Mouse (Mus musculus) urinary bladder, adult 2 months (tissue): ENCODE measurements at regions not wholly inside any gene's neighbourhood (a gene's known extent, or its start where the extent isn't known, plus 50 kb on each side); places are given as distances from the start of the nearest gene placed in this dataset.

Source experiments
- DNase-seq: peaks from one replicate; pipeline ENCODE4 v3.0.0; 2022; ENCODE audit warnings: low spot score

- DNase-seq = no peak
Observed at GRCm38 (mm10) chr7:135882306-135882705, 166.1 kb upstream of the Mki67 start.

GRCm38 (mm10) chr7:135888598-135888997 is 172.4 kb upstream of the Mki67 start:
- DNase-seq = no peak

- no peak for DNase-seq
Observed at GRCm38 (mm10) chr7:135889016-135889726, 173.0 kb upstream of the Mki67 start.

- DNase-seq = no peak
Observed at GRCm38 (mm10) chr7:135898876-135899275, 182.7 kb upstream of the Mki67 start.

GRCm38 (mm10) chr7:135899765-135900164 is 183.6 kb upstream of the Mki67 start:
- no peak for DNase-seq

GRCm38 (mm10) chr7:135900861-135901321 is 184.7 kb upstream of the Mki67 start:
- DNase-seq = no peak

- DNase-seq = no peak
Observed at GRCm38 (mm10) chr7:135902106-135903055, 186.2 kb upstream of the Mki67 start.

- DNase-seq = no peak
Observed at GRCm38 (mm10) chr7:135911376-135911775, 195.2 kb upstream of the Mki67 start.

- DNase-seq = no peak
Observed at GRCm38 (mm10) chr7:135913923-135914634, 197.9 kb upstream of the Mki67 start.

- no peak for DNase-seq
Observed at GRCm38 (mm10) chr7:135923876-135924275, 207.7 kb upstream of the Mki67 start.

GRCm38 (mm10) chr7:135924641-135925040 is 208.5 kb upstream of the Mki67 start:
- DNase-seq = no peak

GRCm38 (mm10) chr7:135930091-135930490 is 213.9 kb upstream of the Mki67 start:
- DNase-seq = no peak

GRCm38 (mm10) chr7:135932595-135933175 is 216.5 kb upstream of the Mki67 start:
- no peak for DNase-seq

GRCm38 (mm10) chr7:135935180-135935579 is 219.0 kb upstream of the Mki67 start:
- DNase-seq = no peak

GRCm38 (mm10) chr7:135937465-135937864 is 221.3 kb upstream of the Mki67 start:
- no peak for DNase-seq

- DNase-seq = no peak
Observed at GRCm38 (mm10) chr7:135939341-135939740, 223.2 kb upstream of the Mki67 start.

GRCm38 (mm10) chr7:135942826-135943225 is 226.7 kb upstream of the Mki67 start:
- DNase-seq = no peak

GRCm38 (mm10) chr7:135946071-135946646 is 230.0 kb upstream of the Mki67 start:
- no peak for DNase-seq

- no peak for DNase-seq
Observed at GRCm38 (mm10) chr7:135961026-135961425, 244.9 kb upstream of the Mki67 start.

GRCm38 (mm10) chr7:135965528-135965927 is 249.4 kb upstream of the Mki67 start:
- DNase-seq = no peak

GRCm38 (mm10) chr7:135966231-135966630 is 250.1 kb upstream of the Mki67 start:
- DNase-seq = no peak
